In the genomic region with DNA sequence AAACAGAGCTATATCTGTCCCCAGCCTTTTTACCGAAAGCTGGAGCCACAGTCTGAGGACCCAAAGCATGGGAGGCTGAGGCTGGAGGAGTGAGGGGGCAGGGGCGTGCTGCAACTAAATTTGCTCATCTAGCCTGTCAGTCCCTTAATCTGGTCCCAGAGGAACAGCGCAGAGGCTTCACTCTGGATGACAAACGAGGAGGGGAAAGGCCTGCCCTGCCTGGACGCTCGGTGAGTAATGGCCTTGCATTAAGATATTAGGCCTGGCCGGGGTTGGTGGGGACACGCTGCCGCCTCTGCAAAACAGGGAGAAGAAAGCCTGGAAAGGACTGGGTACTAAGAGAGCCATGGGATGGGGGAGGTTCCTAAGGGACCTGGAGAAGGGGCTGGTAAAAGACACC, we compare ENCODE assay signal across 31 mouse cellular contexts. TPM values are rescaled to one million over a fixed set of nuclear protein-coding genes. Genes with fewer than 3 reads are reported as not detected.
DNase-seq lines count a peak whose midpoint lies in the region; ATAC-seq lines count a peak whose summit lies in the region.
"Had no signal": no experiment of that assay in that cellular context is flagged by ENCODE, and none has a peak within 500 bp of the region (broad histone marks: within the 10 kb centered on the region; RNA-seq: fewer than 3 reads in every experiment).

No protein-coding gene starts in this region.

- peaks cover 58% of the 10 kb centered on the region for H3K27me3 ChIP-seq in forebrain, embryonic 12.5 days
- peaks cover 94% of the 10 kb centered on the region for H3K27me3 ChIP-seq in forebrain, embryonic 10.5 days (ENCODE audit: poor library complexity, severe bottlenecking)
- H3K27me3 ChIP-seq in neural tube, embryonic 11.5 days (ENCODE audit: control insufficient read depth, insufficient read depth, low read length): no peaks in the 10 kb centered on the region
- H3K27me3 ChIP-seq in neural tube, embryonic 15.5 days (replicated peaks): peaks cover 13% of the 10 kb centered on the region
- H3K27me3 ChIP-seq in intestine, embryonic 15.5 days (replicated peaks): peaks cover 36% of the 10 kb centered on the region

- H3K4me1 ChIP-seq in forebrain, embryonic 12.5 days: peaks cover 44% of the 10 kb centered on the region
- peaks cover 46% of the 10 kb centered on the region for H3K4me1 ChIP-seq in forebrain, embryonic 10.5 days
- H3K4me1 ChIP-seq in neural tube, embryonic 11.5 days (ENCODE audit: control insufficient read depth, insufficient read depth, low read length): peaks cover 10% of the 10 kb centered on the region; the same call in 1 of the 2 replicates
- H3K4me1 ChIP-seq in neural tube, embryonic 15.5 days: peaks cover 57% of the 10 kb centered on the region
- peaks cover 14% of the 10 kb centered on the region for H3K4me1 ChIP-seq in intestine, embryonic 15.5 days (replicated peaks)

- no peaks in the 10 kb centered on the region for H3K9me3 ChIP-seq in forebrain, embryonic 12.5 days
- H3K9me3 ChIP-seq in forebrain, embryonic 10.5 days: no peaks in the 10 kb centered on the region
- H3K9me3 ChIP-seq in neural tube, embryonic 11.5 days (ENCODE audit: control insufficient read depth, low read length): no peaks in the 10 kb centered on the region
- no peaks in the 10 kb centered on the region for H3K9me3 ChIP-seq in neural tube, embryonic 15.5 days (replicated peaks)
- no peaks in the 10 kb centered on the region for H3K9me3 ChIP-seq in intestine, embryonic 15.5 days
- H3K9me3 ChIP-seq: G1E; heart, embryonic 12.5 days; kidney, embryonic 15.5 days; limb, embryonic 13.5 days; liver, embryonic 12.5 days had no signal

- no peak overlapping the region for H3K9ac ChIP-seq in forebrain, embryonic 12.5 days
- H3K9ac ChIP-seq in neural tube, embryonic 11.5 days (ENCODE audit: low read length): no peak overlapping the region
- no peak overlapping the region for H3K9ac ChIP-seq in neural tube, embryonic 15.5 days (replicated peaks)
- H3K9ac ChIP-seq in intestine, embryonic 15.5 days: no peak overlapping the region
- H3K9ac ChIP-seq: heart, embryonic 12.5 days; kidney, embryonic 15.5 days; limb, embryonic 13.5 days; liver, embryonic 12.5 days had no signal

- H3K36me3 ChIP-seq in forebrain, embryonic 12.5 days (replicated peaks): no peaks in the 10 kb centered on the region
- H3K36me3 ChIP-seq in forebrain, embryonic 10.5 days (replicated peaks): no peaks in the 10 kb centered on the region
- no peaks in the 10 kb centered on the region for H3K36me3 ChIP-seq in neural tube, embryonic 11.5 days (ENCODE audit: control insufficient read depth, insufficient read depth, low read length)
- H3K36me3 ChIP-seq in neural tube, embryonic 15.5 days: no peaks in the 10 kb centered on the region
- no peaks in the 10 kb centered on the region for H3K36me3 ChIP-seq in intestine, embryonic 15.5 days
- H3K36me3 ChIP-seq: G1E; heart, embryonic 12.5 days; kidney, embryonic 15.5 days; limb, embryonic 13.5 days; liver, embryonic 12.5 days had no signal

- H3K27ac ChIP-seq in forebrain, embryonic 12.5 days: 0 out of 2 replicates have a peak overlapping the region, but pooled peaks have one; percentile 36
- no peak overlapping the region for H3K27ac ChIP-seq in forebrain, embryonic 10.5 days
- H3K27ac ChIP-seq in neural tube, embryonic 11.5 days (ENCODE audit: low read depth, low read length): peak overlapping the region; percentile 44; the same call in 1 of the 2 replicates
- no peak overlapping the region for H3K27ac ChIP-seq in neural tube, embryonic 15.5 days (replicated peaks)
- no peak overlapping the region for H3K27ac ChIP-seq in intestine, embryonic 15.5 days
- H3K27ac ChIP-seq: kidney, embryonic 15.5 days; limb, embryonic 13.5 days; liver, embryonic 12.5 days had no signal

- no peak for DNase-seq in forebrain, embryonic 10.5 days (ENCODE audit: extremely low spot score, low spot score)
- peak; percentile 54 for DNase-seq in neural tube, embryonic 11.5 days (ENCODE audit: low spot score)
- peak; percentile 44 to 47 for DNase-seq in adrenal gland, postnatal 36 days
- no peak for DNase-seq in cerebellum, adult 18-20 months
- DNase-seq: B cell, adult 2 months; cerebellum, adult 9-10 months; gastrocnemius, postnatal 25 days; heart, adult 18-20 months; heart, postnatal 10 days; kidney, adult 11 months; lung, adult 18-20 months; lung, postnatal 10 days; retina, postnatal 1 day; right cerebral cortex, postnatal 25 days; thymus, postnatal 14 days had no signal

- WGBS in forebrain, embryonic 12.5 days: 60% methylated on average over 9 of the region's 9 CpGs
- 56% methylated on average over 9 of the region's 9 CpGs for WGBS in forebrain, embryonic 10.5 days
- 39% methylated on average over 9 of the region's 9 CpGs for WGBS in neural tube, embryonic 11.5 days
- WGBS in neural tube, embryonic 15.5 days: 32% methylated on average over 9 of the region's 9 CpGs
- 43% methylated on average over 9 of the region's 9 CpGs for WGBS in intestine, embryonic 15.5 days

- no peak for ATAC-seq in forebrain, embryonic 12.5 days (ENCODE audit: low FRiP score)
- no peak for ATAC-seq in neural tube, embryonic 11.5 days (ENCODE audit: insufficient read depth, low FRiP score, low TSS enrichment)
- no peak for ATAC-seq in neural tube, embryonic 15.5 days (ENCODE audit: low FRiP score)
- no peak for ATAC-seq in intestine, embryonic 15.5 days
- ATAC-seq: activated CD4-positive, CD25-positive, alpha-beta regulatory T cell, adult 4 months; liver, embryonic 12.5 days; midbrain, embryonic 16.5 days had no signal

- no peak overlapping the region for H3K4me3 ChIP-seq in forebrain, embryonic 12.5 days (replicated peaks)
- H3K4me3 ChIP-seq in forebrain, embryonic 10.5 days: no peak overlapping the region
- no peak overlapping the region for H3K4me3 ChIP-seq in neural tube, embryonic 11.5 days (ENCODE audit: low read depth, low read length)
- H3K4me3 ChIP-seq in neural tube, embryonic 15.5 days (replicated peaks): no peak overlapping the region
- H3K4me3 ChIP-seq in intestine, embryonic 15.5 days (replicated peaks): no peak overlapping the region
- H3K4me3 ChIP-seq: heart, embryonic 12.5 days; kidney, embryonic 15.5 days; limb, embryonic 13.5 days; liver, embryonic 12.5 days had no signal

- no peak overlapping the region for H3K4me2 ChIP-seq in forebrain, embryonic 12.5 days
- no peak overlapping the region for H3K4me2 ChIP-seq in neural tube, embryonic 11.5 days (ENCODE audit: low read depth)
- H3K4me2 ChIP-seq in neural tube, embryonic 15.5 days: no peak overlapping the region
- H3K4me2 ChIP-seq in intestine, embryonic 15.5 days (replicated peaks): no peak overlapping the region
- H3K4me2 ChIP-seq: heart, embryonic 12.5 days; kidney, embryonic 15.5 days; limb, embryonic 13.5 days; liver, embryonic 12.5 days had no signal

RNA-seq across cellular contexts. Expression of gene Prss56, which starts 10.8 kb away (rescaled TPM):
- not detected in 2 replicates for polyA plus RNA-seq in forebrain, embryonic 12.5 days (2016; fragmentation: Nextera tagmentation; extraction: Ambion mirVana)
- not detected in 2 replicates for polyA plus RNA-seq in forebrain, embryonic 10.5 days (2016; fragmentation: Nextera tagmentation; extraction: Ambion mirVana)
- 0.46 and 0.88 TPM in 2 replicates for polyA plus RNA-seq in neural tube, embryonic 11.5 days (2014; fragmentation: Nextera tagmentation; extraction: Ambion mirVana)
- 4.0 and 5.3 TPM in 2 replicates for polyA plus RNA-seq in neural tube, embryonic 15.5 days (2015; fragmentation: Nextera tagmentation; extraction: Ambion mirVana)
- not detected for total RNA-seq in adrenal gland, postnatal 36 days (2021)
- not detected in 2 replicates for polyA plus RNA-seq in intestine, embryonic 15.5 days (2015; fragmentation: Nextera tagmentation; extraction: Ambion mirVana)
- total RNA-seq: CH12.LX; common myeloid progenitor, adult 5-6 weeks; G1E; gastrocnemius, postnatal 25 days; heart, adult 18-20 months; heart, postnatal 10 days had no signal
- polyA plus RNA-seq: activated CD4-positive, CD25-positive, alpha-beta regulatory T cell, adult 4 months; forebrain, embryonic 11.5 days; G1E; heart, embryonic 12.5 days; liver, embryonic 12.5 days; midbrain, embryonic 16.5 days; spleen, adult 2 months had no signal

RNA-seq across cellular contexts. Expression of gene Ecel1, which starts 16.0 kb away (rescaled TPM):
- polyA plus RNA-seq in forebrain, embryonic 12.5 days (2016; fragmentation: Nextera tagmentation; extraction: Ambion mirVana): 18.3 and 23.2 TPM in 2 replicates
- polyA plus RNA-seq in forebrain, embryonic 10.5 days (2016; fragmentation: Nextera tagmentation; extraction: Ambion mirVana): 1.1 and 1.2 TPM in 2 replicates
- 28.3 and 36.8 TPM in 2 replicates for polyA plus RNA-seq in neural tube, embryonic 11.5 days (2014; fragmentation: Nextera tagmentation; extraction: Ambion mirVana)
- polyA plus RNA-seq in neural tube, embryonic 15.5 days (2015; fragmentation: Nextera tagmentation; extraction: Ambion mirVana): 71.9 and 84.7 TPM in 2 replicates
- 1 to 10 TPM in 1 of 2 experiments, under 1 TPM in 1; 0.30 to 1.2 TPM for total RNA-seq in adrenal gland, postnatal 36 days (2021)
- polyA plus RNA-seq in intestine, embryonic 15.5 days (2015; fragmentation: Nextera tagmentation; extraction: Ambion mirVana): 2.4 and 2.5 TPM in 2 replicates
- total RNA-seq: CH12.LX; common myeloid progenitor, adult 5-6 weeks; G1E; gastrocnemius, postnatal 25 days; heart, adult 18-20 months; heart, postnatal 10 days had no signal
- polyA plus RNA-seq: G1E had no signal

RNA-seq across cellular contexts. Expression of gene Chrnd, which starts 18.1 kb away (rescaled TPM):
- 0.10 TPM in 1 of 2 replicates, not detected in the other for polyA plus RNA-seq in forebrain, embryonic 12.5 days (2016; fragmentation: Nextera tagmentation; extraction: Ambion mirVana)
- polyA plus RNA-seq in forebrain, embryonic 10.5 days (2016; fragmentation: Nextera tagmentation; extraction: Ambion mirVana): not detected in 2 replicates
- 0.40 and 0.45 TPM in 2 replicates for polyA plus RNA-seq in neural tube, embryonic 11.5 days (2014; fragmentation: Nextera tagmentation; extraction: Ambion mirVana)
- 0.33 and 0.37 TPM in 2 replicates for polyA plus RNA-seq in neural tube, embryonic 15.5 days (2015; fragmentation: Nextera tagmentation; extraction: Ambion mirVana)
- total RNA-seq in adrenal gland, postnatal 36 days (2021): not detected
- polyA plus RNA-seq in intestine, embryonic 15.5 days (2015; fragmentation: Nextera tagmentation; extraction: Ambion mirVana): not detected in 2 replicates
- total RNA-seq: CH12.LX; common myeloid progenitor, adult 5-6 weeks; G1E; heart, adult 18-20 months; heart, postnatal 10 days; left cerebral cortex, postnatal 25 days had no signal
- polyA plus RNA-seq: activated CD4-positive, CD25-positive, alpha-beta regulatory T cell, adult 4 months; G1E; heart, embryonic 12.5 days; liver, embryonic 12.5 days; midbrain, embryonic 16.5 days; spleen, adult 2 months had no signal

RNA-seq across cellular contexts. Expression of gene Chrng, which starts 32.1 kb away (rescaled TPM):
- polyA plus RNA-seq in forebrain, embryonic 12.5 days (2016; fragmentation: Nextera tagmentation; extraction: Ambion mirVana): not detected in 2 replicates
- 0.36 TPM in 1 of 2 replicates, not detected in the other for polyA plus RNA-seq in forebrain, embryonic 10.5 days (2016; fragmentation: Nextera tagmentation; extraction: Ambion mirVana)
- 5.0 TPM in 2 replicates for polyA plus RNA-seq in neural tube, embryonic 11.5 days (2014; fragmentation: Nextera tagmentation; extraction: Ambion mirVana)
- polyA plus RNA-seq in neural tube, embryonic 15.5 days (2015; fragmentation: Nextera tagmentation; extraction: Ambion mirVana): 1.2 and 1.5 TPM in 2 replicates
- total RNA-seq in adrenal gland, postnatal 36 days (2021): not detected
- polyA plus RNA-seq in intestine, embryonic 15.5 days (2015; fragmentation: Nextera tagmentation; extraction: Ambion mirVana): 0.18 TPM in 1 of 2 replicates, not detected in the other
- total RNA-seq: common myeloid progenitor, adult 5-6 weeks; heart, adult 18-20 months; heart, postnatal 10 days; left cerebral cortex, postnatal 25 days had no signal
- polyA plus RNA-seq: activated CD4-positive, CD25-positive, alpha-beta regulatory T cell, adult 4 months; forebrain, embryonic 11.5 days; G1E; midbrain, embryonic 16.5 days; spleen, adult 2 months; testis, adult 2 months had no signal

RNA-seq across cellular contexts. Expression of gene Eif4e2, which starts 41.4 kb away (rescaled TPM):
- 134 and 137 TPM in 2 replicates for polyA plus RNA-seq in forebrain, embryonic 12.5 days (2016; fragmentation: Nextera tagmentation; extraction: Ambion mirVana)
- 162 and 168 TPM in 2 replicates for polyA plus RNA-seq in forebrain, embryonic 10.5 days (2016; fragmentation: Nextera tagmentation; extraction: Ambion mirVana)
- 129 and 135 TPM in 2 replicates for polyA plus RNA-seq in neural tube, embryonic 11.5 days (2014; fragmentation: Nextera tagmentation; extraction: Ambion mirVana)
- 93.4 and 101 TPM in 2 replicates for polyA plus RNA-seq in neural tube, embryonic 15.5 days (2015; fragmentation: Nextera tagmentation; extraction: Ambion mirVana)
- total RNA-seq in adrenal gland, postnatal 36 days (2021): 10 to 100 TPM; 86.8 to 90.0 TPM
- polyA plus RNA-seq in intestine, embryonic 15.5 days (2015; fragmentation: Nextera tagmentation; extraction: Ambion mirVana): 169 and 170 TPM in 2 replicates

Comparison
In these comparisons a context has a peak if more than half of its experiments do, and no peak if none do; other contexts are left out.
1. H3K27ac ChIP-seq: peak in forebrain, embryonic 12.5 days (single experiment) and neural tube, embryonic 11.5 days (single experiment); none in forebrain, embryonic 10.5 days (single experiment), neural tube, embryonic 15.5 days (single experiment) and intestine, embryonic 15.5 days (single experiment).
2. DNase-seq: peak in neural tube, embryonic 11.5 days (single experiment) and adrenal gland, postnatal 36 days (2 of 2); none in forebrain, embryonic 10.5 days (single experiment) and cerebellum, adult 18-20 months (0 of 2).